Mouse (Mus musculus): Measurements from ENCODE around the gene Nbas.

The Nbas gene

DNA sequence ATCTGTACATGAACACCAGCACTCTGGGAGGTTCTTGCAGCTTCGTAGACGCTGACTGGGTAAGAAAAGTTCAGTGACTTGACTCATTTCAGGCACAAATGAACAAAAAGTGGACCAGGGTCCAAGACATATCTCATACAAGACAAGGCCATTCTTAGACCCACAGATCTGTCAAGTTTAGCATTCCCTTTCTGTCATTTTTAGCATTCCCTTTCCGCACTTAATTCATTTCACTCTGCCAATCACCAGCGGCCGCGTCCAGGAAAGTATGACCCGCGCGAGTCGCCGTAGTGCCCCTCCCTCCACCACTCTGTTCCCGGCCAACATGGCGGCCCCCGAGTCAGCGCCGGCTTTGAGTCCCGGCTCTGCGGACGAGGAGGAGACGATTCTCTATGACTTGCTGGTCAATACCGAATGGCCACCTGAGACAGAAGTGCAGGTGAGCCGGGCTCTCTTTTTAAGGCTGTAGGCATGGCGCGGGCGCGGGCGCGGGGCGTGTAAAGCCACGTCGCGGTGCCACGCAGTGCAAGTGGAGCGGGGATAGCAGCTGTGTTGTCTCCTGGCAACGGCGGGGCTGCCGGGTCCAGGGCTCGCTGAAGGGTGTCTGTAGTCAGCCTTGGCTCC is at the start of gene Nbas:
Gene Nbas, plus strand, starts transcription at position 308 of the 624 bp plus-strand sequence.
- DNase-seq (ENCODE audit: low read depth, low spot score): peak; percentile 75

DNA sequence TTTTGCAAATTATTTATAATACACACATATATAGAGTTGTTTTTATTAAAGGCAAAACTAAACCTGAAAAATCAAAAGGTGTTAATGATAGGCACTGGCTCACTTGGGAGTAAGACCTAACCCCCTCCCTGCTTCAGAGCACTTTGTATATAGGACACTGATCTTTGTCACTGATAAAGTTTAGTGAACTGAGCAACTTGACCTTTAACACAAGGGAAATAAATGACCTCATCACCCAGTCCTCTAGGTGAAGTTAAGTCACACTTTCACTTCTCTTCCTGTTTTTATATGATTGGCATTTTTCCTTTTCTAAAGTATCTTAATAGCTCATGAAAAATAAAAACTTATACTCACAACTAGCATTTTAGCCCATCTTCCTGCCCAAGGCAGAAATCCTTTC is 26.5 kb upstream of the Nbas start:
- DNase-seq (ENCODE audit: low read depth, low spot score): no peak

DNA sequence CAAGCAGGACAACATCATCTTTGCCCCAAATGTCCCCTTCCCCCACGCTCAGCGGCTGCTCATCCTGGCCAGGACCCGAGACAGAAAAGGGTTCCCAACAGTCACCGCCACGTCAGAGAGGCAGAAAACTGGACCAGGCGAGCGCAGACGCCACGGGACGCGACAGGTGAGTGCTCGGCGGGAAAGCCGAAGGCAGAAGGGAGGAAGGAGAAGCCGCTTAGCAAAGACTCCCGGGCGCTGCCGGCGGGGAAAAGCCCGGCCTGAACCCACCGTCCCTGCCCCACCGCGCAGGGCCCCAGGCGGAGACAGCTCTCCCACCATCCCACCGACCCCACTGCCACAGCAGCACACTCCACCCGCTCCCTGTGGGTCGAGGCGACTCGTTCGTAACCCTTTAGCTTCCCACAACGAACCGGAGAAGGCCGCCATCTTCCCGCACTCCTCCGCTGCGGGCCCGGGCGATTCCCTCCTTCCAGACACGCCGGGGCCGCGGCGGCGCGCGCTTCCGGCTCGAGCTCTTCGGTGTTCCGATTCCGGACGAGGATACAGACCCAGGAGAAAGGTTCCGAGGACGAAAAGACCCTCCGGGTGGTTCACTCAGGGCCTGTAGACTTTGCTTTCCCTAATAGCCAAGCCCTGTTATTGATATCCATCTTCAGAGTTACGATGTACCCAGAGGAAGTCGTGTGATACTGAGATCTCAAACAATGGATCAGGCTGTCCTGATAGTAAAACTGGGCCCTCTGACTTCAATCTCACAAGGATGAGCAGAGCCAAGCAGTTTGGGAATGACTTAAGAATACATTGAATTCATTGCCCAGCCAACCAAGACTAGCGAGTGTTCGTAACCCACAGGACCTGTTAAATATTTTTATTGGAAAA is 20.0 kb upstream of the Nbas start, which contains the start of gene Ddx1:
Gene Ddx1, minus strand, starts transcription at position 523 of the 882 bp plus-strand sequence.
- peak; percentile 80 for DNase-seq (ENCODE audit: low read depth, low spot score)

DNA sequence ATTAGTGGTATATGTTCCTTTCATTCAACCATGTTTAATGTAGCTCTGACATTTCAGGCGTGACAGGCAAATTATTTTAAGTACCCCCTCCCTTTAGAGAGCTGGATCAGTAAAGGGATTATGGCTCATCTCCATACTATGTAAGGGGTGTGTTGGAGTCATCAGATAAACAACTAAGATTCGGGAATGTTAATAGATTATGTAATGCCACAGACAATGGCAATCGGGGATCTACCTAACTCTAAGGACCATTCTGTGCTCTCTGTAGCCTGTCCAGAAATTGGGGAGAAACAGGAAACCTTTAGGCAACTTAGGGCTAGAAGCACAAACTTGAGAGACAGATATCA is 19.4 kb upstream of the Nbas start:
- no peak for DNase-seq (ENCODE audit: low read depth, low spot score)

DNA sequence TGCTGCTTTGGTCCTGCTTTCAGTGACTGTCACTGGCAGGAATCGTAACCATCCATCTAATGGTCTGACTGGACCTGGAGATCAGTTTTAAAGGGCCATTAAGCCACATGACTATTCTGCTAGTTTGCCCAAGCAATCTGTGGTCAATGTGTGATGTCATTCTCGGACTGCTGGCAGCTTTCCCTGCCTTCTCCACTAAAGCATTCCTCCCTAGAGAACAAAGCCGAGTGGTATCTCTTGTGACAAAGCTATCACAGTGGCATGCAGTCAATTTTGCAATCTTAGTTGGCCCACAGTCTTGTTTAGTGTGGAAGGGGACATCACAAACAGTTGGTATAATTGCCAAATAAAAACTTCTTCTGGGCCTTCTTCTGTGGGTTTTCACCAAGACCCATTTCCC is 13.9 kb upstream of the Nbas start:
- no peak for DNase-seq (ENCODE audit: low read depth, low spot score)

DNA sequence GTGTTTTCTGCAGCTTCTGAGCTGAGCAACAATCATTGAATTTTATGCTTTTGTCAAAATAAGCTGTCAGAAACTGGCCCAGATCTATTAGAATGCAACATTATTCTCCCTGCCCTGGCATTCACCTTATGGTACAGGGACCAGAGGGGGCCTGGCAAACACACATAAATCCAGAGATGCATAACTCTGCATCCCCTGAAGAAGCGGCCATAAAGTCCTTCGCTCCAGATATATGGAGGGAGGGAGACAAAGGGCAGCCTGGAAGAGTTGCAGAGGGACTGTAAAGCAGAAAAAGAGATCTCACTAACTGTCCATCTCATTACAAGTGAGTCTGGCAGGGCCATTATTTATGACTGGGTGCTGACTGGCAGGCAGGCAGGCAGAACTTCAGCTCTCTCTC is 13.2 kb upstream of the Nbas start:
- no peak for DNase-seq (ENCODE audit: low read depth, low spot score)

DNA sequence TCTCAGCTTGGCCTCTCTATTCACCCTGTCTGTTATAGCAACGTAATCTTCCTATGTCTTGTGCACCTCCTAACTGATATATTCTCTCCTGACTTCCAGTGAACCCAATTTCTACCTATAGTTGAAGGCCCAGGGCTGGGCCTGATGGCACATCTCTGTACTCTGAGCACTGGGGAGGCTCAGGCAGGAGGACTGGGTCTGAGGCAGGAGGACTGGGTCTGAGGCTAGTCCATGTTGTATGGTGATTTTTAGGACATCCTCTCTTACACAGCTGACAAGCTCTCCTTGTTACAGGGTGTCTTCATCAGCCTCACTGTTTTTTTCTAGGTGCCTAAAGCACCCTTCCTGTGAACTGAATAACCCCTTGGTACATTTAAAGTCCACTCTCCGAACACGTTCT is 521 bp upstream of the Nbas start:
- no peak for DNase-seq (ENCODE audit: low read depth, low spot score)

DNA sequence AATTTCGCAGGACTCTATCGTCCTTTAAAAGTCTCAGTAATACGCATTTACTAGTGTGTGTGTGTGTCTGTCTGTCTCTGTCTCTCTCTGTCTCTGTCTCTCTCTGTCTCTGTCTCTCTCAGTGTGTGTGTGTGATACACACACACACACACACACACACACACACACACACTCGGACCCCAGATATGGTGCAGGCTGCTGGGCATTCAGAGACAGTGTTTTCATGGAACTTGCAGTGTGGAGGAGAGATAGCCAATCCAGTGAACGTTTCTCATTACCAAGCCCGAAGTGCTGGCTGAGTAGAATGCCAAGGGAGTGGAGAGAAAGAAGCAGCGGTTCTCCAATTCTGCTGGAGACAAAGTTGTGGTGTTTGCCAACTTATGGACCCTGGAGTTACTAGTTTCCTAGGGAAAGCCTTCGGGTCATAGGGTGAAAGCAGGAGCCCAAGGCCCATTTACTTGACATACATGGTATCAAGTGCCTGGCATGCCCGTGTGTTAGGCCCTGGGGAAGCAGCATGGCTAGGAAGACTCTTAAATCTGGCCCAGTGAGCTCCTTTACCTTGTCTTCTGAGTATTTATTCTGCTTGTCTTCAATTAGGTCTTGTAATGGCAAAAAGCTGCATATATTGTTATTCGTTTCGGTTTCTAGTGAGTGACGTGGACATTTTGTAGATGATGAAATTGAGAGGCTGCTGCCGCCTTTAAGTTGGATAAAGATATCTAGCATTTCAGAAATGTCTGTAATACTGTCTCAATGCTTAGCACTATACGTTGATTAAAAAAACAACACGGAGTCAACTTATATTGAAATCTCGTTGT is 847 bp downstream of the Nbas start:
- DNase-seq (ENCODE audit: low read depth, low spot score): peak; percentile 10

DNA sequence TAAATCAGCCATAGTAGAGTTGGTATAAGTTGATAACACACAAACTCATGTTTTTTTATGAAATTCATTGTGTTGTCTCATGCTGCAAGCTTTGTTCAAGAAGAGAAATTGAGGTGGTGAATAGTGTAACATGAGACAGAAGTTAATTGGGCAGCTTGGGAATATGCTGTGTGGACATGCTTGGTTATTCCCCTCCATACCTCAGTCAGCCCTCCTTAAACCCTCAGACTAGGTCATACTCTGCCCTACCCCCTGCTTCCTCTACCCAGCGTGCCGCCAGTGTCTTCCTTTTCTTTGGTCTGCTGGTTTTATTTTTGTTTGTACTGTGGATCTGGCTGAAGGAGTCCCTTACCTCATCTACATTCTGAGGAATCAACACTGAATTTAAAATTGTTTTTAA is 22.5 kb downstream of the Nbas start:
- DNase-seq (ENCODE audit: low read depth, low spot score): no peak

DNA sequence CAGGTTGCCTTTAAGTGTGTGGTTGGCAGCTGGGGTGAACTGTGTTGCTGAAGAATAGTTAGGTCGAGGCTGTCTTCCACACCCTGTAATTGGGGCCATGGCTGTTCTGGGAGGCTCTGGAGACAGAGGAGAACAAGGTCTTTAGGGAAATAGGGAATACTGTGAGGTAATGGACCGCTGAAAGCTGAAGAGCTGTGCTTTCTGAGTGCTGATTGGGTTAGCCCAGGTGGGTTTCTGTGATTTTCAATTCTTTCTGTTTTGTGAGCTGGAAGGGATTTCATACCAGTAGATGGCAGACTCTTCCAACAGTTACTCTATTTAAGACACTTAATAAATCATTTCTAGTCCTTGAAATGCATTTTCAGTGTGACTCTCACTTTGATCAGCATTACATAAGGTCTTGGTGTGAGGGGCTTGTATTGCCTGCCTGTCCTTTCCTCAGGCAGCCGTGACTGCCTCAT is 24.5 kb downstream of the Nbas start:
- no peak for DNase-seq (ENCODE audit: low read depth, low spot score)

DNA sequence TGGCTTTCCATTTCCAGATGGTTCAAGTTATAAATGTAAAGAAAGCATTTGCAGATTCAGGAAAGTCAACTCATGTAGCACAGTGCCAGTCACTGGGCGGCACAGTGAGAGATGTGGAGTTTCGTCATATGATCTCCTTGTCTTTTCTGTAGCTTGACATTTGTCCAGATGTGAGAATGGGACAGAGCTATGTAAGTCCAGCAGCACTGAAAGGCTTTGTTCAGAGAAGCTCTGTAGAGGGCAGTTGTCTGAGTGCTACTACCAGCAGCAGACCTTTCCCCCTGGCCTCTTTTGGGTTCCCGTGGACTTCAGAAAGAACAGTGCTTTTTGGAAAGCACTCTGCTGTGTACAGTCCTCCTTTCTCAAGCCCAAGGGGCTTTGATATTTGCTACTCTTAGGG is 34.1 kb downstream of the Nbas start:
- DNase-seq (ENCODE audit: low read depth, low spot score): no peak

DNA sequence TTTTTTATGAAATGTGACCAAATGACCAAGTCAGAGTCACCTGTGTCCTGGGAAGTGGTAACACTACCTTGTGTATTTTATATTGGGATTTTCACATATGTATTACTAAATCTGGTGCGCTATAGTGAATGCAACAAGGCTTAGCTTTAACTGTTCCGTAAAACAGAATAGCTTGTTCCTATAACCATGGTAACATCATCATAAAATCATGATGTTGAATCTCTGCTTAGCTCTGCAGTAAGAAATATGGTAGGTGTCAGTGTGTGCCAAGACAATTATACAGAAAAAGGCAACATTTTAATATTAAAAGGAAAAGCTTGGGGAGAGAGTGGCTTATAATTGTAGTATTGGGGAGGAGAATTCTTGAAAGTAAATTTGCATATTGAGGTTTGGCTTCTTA is 45.0 kb downstream of the Nbas start:
- DNase-seq (ENCODE audit: low read depth, low spot score): no peak

DNA sequence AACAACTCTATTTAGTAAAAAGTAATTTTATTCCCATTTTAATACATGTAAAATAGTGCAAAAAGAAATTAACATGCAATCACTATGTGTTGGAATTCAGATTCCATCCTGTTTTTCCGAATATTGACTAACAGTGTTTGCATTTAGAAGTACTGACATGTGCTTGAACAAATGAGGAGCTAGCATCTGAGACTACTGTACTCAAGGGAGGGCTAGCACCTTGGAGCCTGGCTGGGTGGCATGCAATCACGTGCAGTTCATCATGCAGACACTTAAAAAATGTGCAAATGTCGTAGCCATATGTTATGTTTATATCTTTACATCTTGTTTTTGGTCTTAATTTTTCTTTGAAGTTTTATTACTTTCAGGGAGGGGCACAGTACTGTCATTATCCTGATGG is 45.5 kb downstream of the Nbas start:
- no peak for DNase-seq (ENCODE audit: low read depth, low spot score)

DNA sequence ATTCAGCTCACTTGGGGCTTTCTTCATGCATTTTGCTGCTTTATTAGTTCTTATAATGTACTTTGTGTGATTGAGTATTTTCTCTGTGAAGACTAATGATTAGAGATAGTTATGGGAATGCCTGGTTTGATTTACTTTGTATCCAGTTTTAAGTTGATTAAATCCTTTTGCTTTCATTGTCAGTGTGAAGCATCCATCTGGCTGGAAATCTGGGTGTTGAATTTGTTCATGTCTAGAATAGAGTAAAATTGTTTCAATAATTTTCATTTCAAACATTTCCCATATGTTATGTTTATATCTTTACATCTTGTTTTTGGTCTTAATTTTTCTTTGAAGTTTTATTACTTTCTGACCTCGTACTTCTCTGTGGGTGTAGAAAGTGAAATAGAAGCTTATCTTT is 46.1 kb downstream of the Nbas start:
- no peak for DNase-seq (ENCODE audit: low read depth, low spot score)

DNA sequence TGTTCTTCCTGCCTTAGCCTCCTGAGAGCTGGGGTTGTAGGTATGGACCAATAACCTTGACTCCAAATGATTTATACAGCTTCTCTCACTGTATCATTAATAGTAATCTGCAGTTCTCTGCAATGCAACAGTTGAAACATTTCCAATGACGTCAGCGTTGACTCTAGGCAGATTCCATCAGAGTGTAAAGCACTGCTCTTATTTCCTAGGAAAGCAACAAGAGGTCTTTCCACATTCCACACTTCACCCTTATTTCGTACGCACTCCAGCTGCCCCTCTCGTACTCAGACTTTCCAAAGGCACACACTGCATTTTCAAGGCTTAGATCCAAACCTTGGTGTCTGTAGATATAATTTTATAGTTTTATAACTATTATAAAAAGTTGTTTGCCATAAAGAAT is 73.6 kb downstream of the Nbas start:
- no peak for DNase-seq (ENCODE audit: low read depth, low spot score)

DNA sequence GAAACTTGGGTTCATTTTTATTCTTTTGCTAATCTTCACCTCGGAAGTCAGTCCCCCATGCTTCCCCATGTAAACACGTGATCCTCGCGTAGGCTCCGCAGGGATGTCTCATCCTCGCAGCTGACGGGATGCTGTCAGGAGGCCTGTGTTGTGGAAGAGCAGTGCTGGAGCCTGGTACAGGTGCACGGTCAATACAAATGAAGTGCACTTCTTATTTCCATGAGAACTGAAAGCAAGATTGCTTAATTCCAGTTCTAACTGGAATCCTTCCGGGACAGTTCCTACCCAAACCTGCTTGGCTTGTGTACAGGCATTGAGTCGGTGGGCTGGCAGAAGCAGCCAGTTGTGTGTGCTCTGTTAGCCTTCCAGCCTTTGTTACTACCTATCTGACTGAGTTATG is 87.3 kb downstream of the Nbas start:
- peak; percentile 49 for DNase-seq (ENCODE audit: low read depth, low spot score)

DNA sequence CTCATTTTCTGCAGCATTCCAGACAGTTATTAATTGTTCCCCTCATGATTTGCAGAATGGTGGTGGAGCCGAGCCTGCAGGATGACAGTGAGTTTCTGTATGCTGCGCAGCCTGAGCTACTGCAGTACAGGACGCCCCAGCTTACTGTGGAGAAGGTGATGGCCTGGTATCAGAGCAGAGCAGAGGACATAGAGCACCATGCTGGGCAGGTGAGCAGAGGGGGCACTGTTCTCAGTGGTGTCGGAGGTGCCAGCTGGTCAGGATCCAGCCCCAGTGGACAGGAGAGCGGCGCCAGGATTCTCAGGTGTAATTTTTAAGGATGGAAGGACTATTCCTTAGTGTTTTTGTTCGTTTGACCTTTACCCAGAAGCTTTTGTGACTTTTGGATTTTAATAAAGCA is 87.8 kb downstream of the Nbas start:
- no peak for DNase-seq (ENCODE audit: low read depth, low spot score)

DNA sequence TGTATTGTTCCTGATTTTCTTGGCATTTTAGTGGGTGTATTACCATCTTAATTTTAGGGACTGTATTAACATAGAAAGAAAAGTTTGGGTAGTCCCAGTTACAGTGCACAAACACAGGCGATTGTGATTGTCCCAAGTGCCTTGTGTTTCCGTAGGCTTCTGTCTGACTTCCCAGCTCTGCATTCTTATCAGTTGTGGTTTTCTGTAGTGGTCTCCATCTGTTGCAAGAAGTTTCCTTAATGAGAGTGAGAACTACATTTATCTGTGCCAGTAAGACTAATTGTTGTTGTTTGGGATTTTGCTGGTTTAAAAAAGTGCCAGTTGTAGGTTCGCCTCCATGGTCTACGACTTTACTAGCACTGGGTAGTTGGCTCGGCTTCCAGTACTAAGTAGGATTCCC is 88.3 kb downstream of the Nbas start:
- DNase-seq (ENCODE audit: low read depth, low spot score): no peak

DNA sequence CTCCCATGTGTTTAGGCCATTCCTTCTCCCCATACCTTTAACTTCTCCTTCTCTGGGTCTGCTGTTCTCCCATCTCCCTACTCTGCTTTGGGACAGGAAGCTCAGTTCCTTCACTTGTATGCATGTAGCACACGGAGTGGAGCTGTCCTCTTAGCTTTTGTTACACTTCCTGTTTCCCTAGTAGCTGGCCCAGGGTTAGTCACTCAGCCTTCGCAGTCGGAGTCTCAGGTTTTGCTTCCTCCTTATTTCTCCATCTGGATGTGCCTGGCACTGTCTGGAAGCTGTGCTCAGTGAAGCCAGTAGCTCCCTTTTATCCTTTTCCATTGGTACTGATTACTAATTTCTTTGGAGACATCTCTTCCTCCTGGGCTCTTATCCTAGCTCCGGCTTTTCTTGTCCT is 89.9 kb downstream of the Nbas start:
- DNase-seq (ENCODE audit: low read depth, low spot score): no peak

DNA sequence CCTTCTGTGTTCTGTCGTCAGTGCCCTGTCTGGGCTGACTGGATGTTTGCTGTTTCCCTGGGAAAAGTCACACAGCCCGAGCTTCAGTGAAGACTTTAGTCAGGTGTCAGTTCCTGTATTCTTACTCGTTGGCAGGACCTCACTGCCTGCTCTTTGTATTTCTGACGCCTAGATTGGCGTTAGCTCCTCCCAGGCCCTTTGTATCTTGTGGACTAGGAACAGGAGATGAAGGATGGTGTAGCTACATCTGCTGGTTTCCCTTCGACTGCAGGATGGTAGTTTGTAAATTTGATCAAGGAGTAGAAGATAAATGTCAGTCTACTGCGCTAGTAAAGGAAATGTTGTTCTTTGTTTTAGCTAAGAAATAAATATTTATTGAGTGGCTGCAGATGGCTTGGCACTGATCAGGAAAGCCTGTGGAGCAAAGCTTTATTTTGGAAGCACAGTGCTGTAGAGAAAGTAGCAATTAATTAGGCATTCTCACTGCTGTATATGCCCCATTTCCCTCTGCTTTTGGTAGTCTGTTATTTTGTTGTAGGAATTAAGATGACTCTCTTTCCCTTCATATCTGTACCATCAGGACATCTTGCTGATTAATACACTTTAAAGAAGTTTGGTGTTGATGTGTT is 91.4 kb downstream of the Nbas start:
- DNase-seq (ENCODE audit: low read depth, low spot score): no peak

DNA sequence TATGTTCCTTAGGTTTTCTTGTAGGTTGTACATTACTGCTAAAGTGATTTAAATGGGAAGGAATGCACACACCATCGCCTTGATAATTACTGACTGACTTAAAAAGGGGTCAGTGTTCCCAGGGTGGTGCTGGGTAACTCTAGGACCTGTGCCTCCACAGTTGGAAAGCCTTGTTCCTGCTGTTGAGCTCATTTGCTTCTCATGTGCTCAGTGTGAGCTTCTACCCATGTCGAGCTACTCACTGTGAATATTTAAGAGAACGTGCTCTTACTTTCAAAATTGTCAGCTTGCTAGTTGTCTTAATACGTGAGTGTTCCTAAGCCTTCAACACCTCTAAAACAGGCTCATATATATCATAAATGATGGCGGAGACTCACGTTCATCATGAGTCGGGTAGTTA is 112.6 kb downstream of the Nbas start:
- DNase-seq (ENCODE audit: low read depth, low spot score): no peak

DNA sequence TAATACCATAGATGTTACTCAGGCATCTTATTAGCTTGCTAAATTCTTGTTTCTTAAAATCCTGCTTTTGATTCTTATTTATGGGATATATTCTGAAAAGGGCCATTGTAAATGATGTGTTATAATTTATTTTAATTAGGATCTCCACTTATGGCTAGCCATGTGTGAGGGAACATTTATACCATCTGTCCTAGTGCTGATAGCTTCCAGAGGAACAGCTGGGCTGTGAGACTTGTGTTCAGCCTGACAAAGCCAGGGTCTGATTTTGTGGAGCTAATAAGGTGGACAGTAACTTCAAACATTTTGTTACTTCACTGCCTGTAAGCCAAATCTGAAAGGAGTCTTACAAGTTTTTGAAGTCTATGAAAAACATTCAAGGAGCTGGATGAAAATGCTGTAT is 113.1 kb downstream of the Nbas start:
- DNase-seq (ENCODE audit: low read depth, low spot score): no peak
